Mouse (Mus musculus) frontal cortex, postnatal 36 days (tissue): ENCODE data around the gene Stk4.

Source experiments
- DNase-seq, 2 experiments: peaks; one replicate each; pipeline ENCODE4 v3.0.0; 2022; ENCODE audit warnings: low spot score in 2 of 2

Stk4 gene

DNA sequence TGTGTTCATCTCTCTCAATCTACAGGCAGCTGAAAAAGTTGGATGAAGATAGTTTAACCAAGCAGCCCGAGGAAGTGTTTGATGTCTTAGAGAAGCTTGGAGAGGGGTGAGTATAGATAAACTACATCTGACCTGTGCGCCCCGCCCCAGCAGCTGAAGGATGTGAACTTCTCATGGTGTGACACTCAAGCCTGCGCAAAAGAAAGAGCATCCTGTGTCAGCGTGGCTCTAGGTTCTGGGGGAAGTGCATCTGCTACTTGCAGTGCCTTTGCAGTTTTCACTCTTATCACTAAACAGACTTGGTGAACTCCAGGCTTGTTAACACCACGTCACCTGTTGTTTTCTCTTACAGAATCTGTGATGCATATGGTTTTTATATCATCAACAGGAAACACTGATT lies 9.4 kb downstream of the Stk4 start:
- no peak for DNase-seq

DNA sequence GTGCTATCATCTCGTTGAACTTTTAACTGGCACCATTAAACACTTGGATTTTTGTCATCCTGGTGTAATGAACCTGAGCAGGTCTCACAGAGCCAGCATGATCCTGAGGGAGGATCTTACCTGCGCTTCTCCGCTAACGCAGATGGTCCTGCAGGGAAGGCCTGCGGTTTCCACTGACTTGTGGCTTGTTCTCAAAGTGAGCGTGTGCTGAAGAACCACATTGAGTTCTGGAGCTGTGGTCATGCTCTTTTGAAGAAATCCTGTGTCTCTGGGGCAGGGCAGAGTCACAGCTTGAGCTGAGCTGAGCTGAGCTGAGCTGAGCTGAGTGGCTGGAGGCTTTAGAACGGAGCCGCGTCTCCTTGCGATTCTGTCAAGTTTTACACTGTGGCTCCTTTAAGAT lies 11.5 kb downstream of the Stk4 start:
- DNase-seq: no peak

DNA sequence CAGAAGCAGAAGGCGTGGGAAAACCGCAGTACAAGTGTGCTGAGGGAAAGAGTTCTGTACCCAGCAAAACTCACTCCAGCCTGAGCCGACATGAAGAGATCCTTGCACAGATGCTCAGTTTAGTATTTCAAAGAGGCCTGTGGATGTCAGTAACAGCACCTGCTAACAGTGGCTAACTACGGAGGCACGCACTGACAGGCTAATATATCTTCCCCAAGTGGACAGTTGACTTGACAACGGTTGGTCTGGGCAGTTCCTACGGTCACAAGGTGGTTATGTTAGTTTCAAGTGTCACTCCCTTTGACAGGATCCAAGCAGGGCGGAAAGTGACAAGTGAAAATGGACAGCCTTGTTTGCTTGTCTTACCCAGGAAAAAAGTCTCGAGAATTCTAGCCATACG lies 12.1 kb downstream of the Stk4 start:
- no peak for DNase-seq

DNA sequence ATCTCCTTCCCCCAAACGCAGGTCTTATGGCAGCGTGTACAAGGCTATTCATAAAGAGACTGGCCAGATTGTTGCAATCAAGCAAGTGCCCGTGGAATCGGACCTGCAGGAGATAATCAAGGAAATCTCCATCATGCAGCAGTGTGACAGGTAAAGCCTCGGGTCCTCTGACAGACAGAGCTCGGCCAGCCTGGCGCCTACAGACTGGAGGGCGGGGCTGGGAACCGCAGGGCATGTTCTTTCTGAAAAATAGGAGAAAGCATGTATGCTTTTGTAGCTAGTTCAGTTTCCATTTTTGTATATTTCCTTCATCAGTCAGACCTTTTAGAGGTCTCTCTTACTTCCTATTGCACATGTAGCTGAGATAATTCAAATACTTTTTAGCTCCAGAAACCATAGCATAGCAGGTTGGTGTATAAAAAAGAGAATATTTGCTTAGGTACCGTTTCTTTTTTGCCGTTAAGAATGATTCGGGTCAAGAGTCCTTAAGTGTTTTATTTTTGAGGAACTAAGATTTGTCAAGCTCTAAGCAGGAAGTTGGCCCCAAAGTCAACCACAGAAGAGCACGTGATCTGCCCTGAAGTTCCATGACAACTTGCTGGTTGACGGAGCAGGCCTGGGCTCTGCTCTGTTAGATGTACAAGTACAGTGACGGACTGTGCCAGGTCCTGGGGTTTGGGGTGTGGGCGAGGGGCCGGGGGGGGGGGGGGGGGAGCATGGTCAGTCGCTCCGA lies 13.7 kb downstream of the Stk4 start:
- no peak for DNase-seq

DNA sequence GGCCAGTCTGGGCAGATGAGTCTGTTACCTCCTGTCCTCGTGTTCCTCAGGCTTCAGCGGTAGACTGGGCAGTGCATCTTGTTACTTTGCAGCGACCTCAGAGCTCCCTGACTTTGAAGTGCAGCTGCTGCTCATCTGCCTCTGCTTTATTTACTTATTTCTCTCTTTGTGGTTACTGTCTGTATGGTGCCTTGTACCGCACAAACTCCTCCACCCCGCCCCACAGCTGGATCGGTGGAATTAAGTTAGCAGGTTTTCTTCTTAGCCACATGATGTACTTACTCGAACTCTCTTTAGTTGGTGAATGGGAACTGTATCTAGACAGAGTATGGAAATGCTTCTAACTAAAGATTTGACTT lies 14.2 kb downstream of the Stk4 start:
- no peak for DNase-seq

DNA sequence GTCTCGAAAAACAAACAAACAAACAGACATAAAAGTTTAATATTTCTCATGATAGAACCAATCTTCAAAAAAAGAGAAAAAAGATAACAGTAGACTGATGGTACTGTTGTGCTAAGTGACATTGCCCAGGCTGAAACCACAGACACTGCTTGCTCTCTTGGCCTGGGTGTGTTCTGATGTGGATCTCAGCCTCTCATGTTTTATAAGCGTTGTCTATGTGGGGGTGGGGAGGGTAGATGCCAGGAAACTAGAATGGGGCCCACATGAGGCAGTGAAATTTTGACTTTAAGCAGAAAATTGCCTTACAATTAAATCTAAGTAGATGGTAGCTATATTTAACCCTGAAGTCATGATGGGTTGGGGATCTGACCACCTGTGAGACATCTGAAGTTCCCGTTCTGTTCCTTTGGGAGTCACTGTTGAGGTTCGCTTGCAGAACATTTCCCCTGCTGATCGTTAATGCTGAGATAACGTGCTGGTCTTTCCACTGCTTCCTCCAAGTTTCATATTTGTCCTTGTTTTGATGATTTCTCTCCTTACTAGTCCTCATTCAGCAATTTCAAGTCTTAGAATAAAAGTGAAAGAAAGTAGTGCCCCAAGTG lies 17.4 kb downstream of the Stk4 start:
- DNase-seq: no peak

DNA sequence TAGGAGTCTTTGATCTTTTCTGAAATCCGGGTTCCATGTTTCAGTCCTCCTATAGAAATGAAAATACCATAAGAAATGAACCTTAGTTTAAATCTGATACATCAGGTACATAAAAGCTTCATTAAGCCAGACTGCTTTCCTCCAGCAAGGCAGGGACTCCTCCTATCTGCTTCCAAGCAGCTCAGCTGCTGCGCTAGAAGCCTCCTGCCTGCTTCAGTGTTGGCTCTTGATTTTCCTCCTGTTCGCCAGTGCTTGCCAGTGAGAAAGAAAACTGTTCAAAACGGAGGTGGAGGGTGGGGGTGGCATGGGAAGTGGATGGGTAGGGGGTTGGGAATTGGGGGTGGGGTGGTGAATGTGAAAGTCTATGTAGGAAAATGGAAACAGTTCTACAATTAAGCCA lies 19.4 kb downstream of the Stk4 start:
- no peak for DNase-seq

DNA sequence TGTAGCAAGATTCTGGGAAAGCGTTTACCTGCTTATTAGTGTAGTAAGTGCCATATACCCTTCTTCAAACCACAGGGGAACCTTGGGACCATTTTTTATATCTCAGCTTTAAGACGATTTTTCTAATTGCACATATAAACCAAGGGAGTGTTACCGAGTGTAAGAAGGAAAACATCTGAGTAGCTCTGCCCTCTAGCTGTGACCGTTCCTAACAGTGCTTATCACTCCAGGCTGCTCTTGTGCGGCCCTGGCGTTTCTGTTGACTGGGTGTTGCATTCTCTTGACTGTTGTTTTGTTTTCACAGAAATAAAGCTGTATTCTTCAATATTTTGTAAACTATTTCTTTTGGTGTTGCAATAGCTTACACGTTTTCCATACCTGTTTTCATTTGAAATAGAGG lies 24.0 kb downstream of the Stk4 start:
- no peak for DNase-seq

DNA sequence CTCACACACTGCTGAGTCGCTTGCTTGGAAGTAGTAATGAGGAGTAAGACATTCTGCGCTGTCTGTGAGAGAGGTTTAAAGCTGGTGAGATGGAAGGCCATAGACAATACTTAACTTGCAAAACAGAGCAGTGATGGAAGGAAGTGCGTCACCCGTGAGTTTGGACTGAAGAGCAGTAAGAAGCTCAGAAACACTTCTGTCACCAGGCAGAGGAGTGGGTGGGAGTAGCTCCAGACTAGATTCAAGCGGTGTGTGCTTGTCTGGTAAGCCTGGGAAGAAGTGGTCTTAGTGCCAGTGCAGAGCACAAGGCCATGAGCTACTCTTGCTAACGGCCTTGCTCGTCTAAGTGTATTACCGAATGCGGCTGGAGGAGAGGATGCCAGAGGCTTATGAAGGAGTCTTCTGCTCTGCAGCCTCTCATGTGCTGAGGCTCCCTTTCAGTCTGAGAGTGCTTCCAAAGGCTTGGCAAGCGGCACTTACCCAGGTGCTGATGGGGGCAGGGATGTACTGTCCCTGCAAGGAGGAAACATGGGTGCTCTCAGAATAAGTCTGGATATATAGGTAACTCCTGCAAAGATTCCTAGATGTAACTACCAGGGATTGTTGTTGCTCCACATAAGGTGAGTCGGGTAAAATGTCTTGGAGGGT lies 28.6 kb downstream of the Stk4 start:
- DNase-seq: peak; percentile 42 to 53

DNA sequence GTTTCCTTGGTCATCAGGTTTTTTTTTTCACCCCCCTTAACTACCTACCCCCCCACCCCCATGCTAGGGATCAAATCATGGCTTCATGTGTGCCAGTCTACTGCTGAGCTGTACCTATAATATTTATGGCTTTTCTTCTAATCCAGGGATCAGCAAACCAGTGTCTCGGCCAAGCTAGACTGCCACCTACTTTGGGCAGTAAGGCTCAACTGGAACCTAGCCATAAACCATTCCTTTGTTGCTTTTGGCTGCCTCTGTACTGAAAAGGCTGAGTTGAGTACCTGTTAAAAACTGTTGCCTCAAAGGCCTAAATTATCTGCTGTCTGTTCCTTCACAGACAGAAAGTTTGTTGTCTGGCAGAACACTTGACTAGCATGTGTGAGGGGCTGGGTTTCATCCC lies 31.8 kb downstream of the Stk4 start:
- no peak for DNase-seq

DNA sequence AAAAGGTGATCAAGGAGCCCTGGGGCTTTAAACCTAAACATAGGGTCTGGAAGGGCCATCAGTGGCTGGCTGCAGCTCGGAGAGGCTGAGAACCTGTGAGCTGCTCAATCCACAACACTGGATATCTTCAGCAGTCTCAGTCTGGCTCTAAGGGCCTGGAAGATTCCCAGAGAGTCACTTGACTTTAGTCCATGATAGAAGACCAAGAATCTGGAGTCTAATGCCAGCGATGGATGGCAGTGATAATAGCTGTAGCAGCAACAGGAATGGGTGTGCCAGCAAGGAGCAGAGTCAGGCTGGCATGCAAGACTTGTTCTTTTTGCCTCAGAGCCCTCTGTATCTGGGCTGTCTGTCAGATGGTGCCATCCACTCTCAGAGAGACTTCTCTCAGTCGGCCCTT lies 32.2 kb downstream of the Stk4 start:
- no peak for DNase-seq

DNA sequence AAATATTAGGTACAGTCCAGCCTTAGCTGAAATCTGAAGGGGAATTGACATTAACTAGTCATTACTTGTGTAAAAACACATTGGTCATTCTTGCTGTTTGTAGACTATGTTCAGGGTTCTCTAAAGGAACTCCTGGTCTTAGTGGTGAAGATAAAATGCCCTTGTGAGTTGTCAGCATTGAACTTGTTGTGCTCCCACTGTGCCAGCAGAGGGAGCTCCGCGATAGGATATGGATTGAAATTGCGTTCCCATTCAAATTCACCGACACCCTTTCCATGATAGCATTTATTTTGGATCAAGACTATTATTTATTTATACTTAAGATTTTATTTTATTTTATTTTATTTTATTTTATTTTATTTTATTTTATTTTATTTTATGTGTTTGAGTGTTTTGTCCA lies 33.4 kb downstream of the Stk4 start:
- peak; percentile 67 to 68 for DNase-seq

DNA sequence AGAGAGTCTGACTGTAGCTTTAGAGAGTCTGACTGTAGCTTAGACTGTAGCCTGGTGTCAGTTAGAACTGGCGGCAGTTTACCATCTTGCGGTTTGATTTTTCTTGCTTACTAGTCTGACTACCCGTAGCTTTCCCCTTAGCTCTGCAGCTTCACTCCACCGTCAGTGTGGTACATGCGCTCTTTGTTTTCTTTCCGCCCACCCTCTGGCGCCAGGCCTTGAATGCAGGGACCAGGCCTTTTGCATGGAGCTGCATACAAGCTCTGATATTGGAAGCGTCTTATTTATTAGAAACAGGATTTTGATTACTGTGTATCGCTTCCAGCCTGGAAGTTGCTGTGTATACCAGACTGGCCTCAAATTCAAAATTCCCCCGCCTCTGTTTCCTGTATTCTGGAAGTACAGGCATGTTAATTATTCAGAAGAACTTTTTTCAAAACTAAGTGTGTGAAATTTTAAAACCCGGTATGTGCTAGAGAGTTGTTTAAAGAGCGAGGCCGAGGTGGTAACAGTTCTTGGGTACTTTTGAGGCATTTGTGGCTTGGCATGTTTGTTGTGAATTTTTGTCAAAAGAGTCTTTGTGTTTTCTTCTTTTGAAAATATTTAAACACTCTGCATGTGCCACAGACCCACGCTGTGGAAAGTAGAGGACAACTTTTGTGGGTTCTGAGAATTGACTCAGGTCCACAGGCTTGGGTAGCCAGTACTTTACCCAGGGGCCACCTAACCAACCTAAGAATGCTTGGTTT lies 36.3 kb downstream of the Stk4 start:
- no peak for DNase-seq

DNA sequence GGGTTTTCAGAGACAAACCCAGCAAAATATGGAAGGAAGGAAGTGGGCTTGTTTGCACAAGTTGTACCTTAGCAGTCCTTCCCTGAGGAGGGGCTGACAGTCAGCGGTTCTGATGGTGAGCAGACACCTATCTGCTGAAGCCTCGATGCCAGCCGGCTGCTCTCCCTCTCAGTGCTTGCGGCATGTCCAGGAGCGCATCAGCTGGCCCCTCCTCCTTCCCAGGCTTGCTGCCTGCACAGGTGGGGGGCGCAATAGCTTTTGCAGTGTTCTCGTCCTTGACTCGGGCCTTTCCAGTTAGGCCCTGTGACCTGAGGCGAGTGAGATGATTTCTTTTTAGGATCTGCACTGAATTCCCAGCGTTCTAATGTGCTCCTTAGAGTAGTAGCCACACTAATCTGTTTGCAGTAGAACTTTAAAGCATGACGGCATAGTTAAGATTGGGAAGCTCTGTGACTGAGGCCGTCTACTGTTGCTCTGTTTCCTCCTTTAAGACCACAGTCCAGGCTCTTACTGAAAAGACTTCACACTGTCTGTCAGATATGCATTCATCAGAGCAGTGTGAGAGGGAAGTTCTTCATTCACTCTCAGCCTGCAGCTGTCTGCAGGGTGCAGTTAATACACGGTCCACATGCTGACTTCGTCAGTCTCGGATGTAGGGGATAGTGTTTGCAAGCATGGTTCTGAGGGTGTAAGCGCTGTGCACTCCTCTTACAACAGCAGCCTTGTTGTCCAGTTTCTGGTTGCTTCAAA lies 37.2 kb downstream of the Stk4 start:
- no peak for DNase-seq

DNA sequence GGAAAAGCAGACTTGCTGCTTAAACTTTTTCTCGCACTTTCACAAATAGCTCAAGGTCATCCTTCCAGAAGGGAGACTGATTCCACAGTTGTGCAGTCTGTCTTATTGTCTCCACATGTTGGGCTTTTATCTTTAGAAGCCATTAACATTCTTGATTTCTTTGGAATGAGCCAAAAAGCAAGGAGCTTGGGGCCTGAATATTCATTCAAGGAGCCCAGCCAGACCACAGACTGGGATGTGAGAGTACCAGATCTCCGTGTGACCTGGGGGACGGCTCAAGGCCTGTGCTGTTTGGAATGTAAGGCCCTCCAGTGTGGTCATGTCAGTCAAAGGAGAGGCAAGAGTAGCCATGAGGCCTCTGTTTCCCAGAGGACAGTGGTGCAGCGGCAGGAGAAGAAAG lies 38.4 kb downstream of the Stk4 start:
- no peak for DNase-seq

DNA sequence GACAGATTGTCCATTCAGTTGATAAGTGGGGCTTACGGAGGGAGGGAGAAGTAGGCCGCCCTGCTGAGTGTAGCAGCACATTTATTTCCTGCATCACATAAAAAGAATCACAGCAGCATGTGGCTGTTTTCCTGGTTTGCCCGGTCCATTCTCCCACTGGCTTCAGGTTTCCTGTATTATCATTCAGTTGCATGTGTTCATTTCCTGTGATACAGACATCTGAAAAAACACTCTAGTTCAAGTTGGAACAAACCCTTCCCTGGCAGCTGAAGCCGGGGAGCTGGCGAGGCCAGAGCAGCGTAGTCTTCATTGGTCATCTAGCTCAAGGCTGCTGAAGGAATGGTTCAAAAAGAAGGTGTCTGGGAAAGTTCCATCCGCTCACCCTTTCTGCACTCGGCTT lies 41.4 kb downstream of the Stk4 start:
- DNase-seq: no peak

DNA sequence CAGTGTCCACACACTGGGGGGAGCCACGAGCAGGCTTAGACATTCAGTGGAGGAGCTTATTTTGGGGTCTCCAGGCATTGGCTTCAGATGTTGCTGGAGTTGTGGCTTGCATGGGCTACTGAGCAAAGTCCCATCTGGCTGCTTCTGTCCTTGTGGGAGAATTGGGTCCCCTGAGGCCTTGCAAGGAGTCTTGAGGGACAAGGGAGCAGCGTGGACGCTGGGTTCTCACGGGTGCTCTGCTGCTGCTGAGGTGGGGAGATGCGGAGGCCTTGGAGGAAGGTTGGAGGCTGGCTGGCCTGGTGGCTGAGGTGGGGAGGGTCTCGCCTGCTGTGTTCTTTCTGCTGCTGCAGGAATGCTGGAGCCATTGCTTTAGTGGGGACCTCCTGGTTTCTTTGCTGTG lies 43.9 kb downstream of the Stk4 start:
- no peak for DNase-seq

DNA sequence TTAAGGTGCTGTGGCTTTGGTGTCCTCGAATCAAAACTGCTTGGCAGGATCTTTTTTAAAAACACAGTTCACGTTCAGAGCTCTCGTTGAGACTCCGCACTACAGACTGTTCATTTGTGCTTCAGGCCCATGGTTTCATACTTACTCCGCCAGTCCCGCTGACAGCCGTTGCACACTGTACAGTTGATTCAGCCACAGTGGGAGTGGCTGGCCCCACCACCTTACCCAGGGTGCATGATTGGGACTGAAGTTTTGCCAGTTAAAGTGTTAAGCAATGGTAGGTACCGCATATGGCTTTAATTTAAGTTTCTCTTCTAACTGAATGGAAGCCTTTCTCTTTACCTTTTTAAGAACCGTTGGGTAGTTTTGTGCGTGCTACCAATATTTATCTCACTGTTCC lies 45.4 kb downstream of the Stk4 start:
- DNase-seq: no peak

DNA sequence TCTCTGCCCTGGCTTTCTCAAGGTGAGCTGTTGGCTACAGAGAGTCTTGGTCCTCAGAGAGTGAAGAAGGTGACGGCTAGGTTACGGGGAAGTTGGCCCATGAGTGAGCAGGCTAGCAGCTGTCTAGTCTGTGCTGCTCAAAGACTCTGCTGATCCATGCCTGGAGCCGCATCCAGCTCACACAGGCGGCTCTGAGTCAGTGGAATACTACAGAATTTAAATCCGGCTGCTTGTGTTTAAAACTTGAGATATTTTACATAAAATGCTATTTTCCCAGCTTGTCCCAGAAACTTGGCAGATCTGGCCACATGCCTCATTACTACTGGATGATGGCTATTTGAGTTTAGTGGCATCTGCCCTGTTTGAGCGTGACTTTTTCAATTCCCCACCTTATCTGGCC lies 49.4 kb downstream of the Stk4 start:
- peak in 1 of 2 experiments; percentile 40 for DNase-seq

DNA sequence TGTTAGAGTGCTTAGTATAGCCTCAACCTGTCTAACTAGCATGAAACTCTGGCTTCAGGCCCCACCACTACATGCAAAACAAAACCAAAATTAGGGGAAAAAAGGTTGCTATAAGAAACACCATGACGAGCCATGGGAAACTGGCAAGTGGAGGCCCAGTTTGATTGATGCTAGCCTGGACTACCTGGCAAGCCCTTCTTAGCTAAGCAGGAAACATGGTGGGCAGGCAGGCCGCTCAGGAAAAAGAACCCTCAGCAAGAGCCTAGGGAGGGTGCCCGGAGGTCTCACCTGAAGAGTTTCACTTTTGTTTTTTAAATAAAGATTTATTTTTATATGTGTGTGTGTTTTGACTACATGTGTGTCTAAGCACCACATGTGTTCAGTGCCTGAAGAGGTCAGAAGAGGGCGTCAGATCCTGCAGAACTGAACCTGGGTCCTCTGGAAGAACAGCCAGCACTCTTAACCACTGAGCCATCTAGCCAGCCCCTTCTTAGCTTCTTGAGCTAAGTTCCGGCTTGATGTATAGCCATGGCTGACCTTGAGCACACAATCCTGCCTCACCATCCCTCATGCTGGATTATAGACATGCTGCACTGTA lies 53.1 kb downstream of the Stk4 start:
- no peak for DNase-seq

DNA sequence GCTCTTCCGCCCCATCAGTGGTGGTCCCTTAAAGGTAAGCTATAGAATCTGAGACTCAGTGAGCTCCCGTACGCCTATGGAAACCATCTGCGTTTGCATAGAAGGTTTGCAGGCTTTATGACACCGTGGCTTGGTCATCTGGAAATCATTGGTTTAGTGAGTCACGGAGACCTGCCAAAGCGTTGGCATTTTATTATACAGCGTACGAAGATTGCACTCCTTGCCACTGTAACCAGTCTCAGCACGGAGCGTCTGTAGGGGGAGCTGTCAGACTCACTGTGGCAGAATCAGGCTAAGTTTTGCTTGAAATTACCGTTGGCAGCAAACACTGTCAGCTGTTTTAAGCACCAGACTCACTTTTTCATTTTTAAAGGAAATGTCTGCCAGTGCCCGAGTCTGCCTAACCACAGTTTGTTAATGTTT lies 56.4 kb downstream of the Stk4 start:
- peak; percentile 64 to 88 for DNase-seq

DNA sequence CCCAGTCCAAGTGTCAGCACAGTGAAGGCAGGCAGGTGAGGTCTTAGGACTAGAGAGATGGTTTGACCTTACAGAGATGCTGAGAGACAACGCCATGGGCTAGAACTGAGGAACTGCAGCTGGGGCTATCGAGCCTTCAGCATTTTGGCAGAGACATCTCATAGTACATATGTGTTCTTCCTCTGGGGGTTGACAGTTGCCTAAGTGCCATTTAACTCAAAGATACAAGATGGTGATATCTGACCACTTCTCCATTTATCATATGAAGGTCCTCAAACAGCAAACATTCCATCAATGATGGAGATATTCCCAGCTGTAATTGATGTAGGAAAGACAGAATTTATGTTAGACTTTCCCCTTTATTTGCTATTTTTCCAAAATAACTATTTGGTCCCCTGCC lies 57.2 kb downstream of the Stk4 start:
- no peak for DNase-seq
